Mouse (Mus musculus) intestine, postnatal 0 days (tissue): Measurements from ENCODE around the gene Mob3a. TPM values are rescaled to one million over a fixed set of nuclear protein-coding genes. Genes with fewer than 3 reads are reported as not detected.

ENCODE experiments used
- ATAC-seq: fragments of 200-750 bp; cut with Nextera tagmentation; 2 replicates; pipeline ENCODE4 v1.8.0; 2017; ENCODE audit warnings: mild to moderate bottlenecking, moderate TSS enrichment, moderate library complexity
- H3K27ac ChIP-seq: fragments of 300-500 bp; sonication (generic); 2 replicates; pipeline ENCODE4 v1.5.1; 2014; ENCODE audit warnings: mild to moderate bottlenecking, low read depth, low read length, moderate library complexity
- H3K27me3 ChIP-seq: fragments of 300-500 bp; sonication (generic); replicated peaks from 2 replicates; pipeline ENCODE4 v1.6.1; 2014; ENCODE audit warnings: low read length, mixed read lengths; ENCODE audit not compliant: control insufficient read depth, insufficient read depth
- H3K36me3 ChIP-seq: fragments of 300-500 bp; sonication (generic); 2 replicates; pipeline ENCODE4 v1.6.1; 2014; ENCODE audit warnings: mild to moderate bottlenecking, moderate library complexity; ENCODE audit not compliant: control insufficient read depth, insufficient read depth
- H3K4me1 ChIP-seq: fragments of 300-500 bp; sonication (generic); replicated peaks from 2 replicates; pipeline ENCODE4 v1.6.1; 2014; ENCODE audit warnings: antibody characterized with exemption, low read length, mixed read lengths; ENCODE audit not compliant: control insufficient read depth, insufficient read depth
- H3K4me2 ChIP-seq: fragments of 300-500 bp; sonication (generic); replicated peaks from 2 replicates; pipeline ENCODE4 v1.6.1; 2014; ENCODE audit warnings: low read depth, mild to moderate bottlenecking, moderate library complexity
- H3K4me3 ChIP-seq: fragments of 300-500 bp; sonication (generic); 2 replicates; pipeline ENCODE4 v1.5.1; 2014; ENCODE audit warnings: low read depth, low read length
- H3K9ac ChIP-seq: fragments of 300-500 bp; sonication (generic); 2 replicates; pipeline ENCODE4 v1.6.1; 2014; ENCODE audit warnings: mild to moderate bottlenecking, low read depth, low read length
- H3K9me3 ChIP-seq: fragments of 300-500 bp; sonication (generic); 2 replicates; pipeline ENCODE4 v1.6.1; 2016; ENCODE audit warnings: mixed run types; ENCODE audit not compliant: control insufficient read depth
- CTCF ChIP-seq: sonication (generic); IDR thresholded peaks from 2 replicates; pipeline ENCODE4 v1.5.1; 2016; ENCODE audit warnings: low read depth, mild to moderate bottlenecking, control low read depth, antibody characterized with exemption, moderate library complexity
- WGBS: fragments of 180-500 bp; shearing (Covaris S2); extraction: QIAGEN DNeasy Blood & Tissue Kit; methylation state at CpG from one replicate; pipeline ENCODE4 v1.1.7; 2014; 5-methylcytosine and 5-hydroxymethylcytosine counted together
- polyA plus RNA-seq: library from polyadenylated mRNA; unstranded; fragments of >200 nt; fragmentation: Nextera tagmentation; extraction: Ambion mirVana; gene quantifications from 2 replicates; pipeline ENCODE4 v1.2.1, GENCODE M21; 2015

The Mob3a gene
- polyA plus RNA-seq, 1 experiment from 2014 or later = 14.4 TPM

DNA sequence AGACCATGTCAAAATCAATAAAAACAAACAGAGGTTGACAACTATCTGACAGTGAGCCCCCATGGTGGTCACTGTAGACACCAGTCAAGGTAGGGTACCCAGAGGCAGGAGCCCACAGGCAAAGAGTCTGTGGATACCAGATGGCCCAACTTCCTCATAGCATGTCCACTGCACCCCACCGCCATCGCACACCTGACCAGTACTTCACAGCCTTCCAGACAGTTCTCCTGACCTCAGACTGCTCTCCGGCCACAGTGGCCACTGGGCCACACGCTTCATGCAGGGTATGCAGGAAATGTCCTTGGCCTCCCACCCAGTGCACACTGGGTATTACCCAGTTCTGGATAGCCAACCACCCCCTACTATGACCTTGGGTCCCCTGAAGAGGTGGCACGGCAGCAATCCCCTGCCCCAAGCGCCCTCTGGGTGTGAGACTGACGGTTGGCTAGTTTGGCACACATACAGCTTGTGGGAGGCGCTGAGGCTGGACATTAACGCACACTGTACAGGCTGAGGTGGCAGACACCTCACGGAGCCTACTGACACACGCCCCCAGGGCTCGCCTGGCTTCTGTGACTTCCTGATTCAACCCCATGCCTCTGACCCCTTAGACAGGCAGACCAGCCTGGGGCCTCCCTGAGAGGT lies 8.3 kb downstream of the Mob3a start:
- Histone ChIP-seq H3K36me3 (peaks cover 23% of the 10 kb centered on the region), H3K9me3 (no peaks in the 10 kb centered on the region), H3K27me3 (no peaks in the 10 kb centered on the region), H3K4me1 (no peaks in the 10 kb centered on the region), H3K4me3 (no peak overlapping the region), H3K4me2 (no peak overlapping the region), H3K27ac (no peak overlapping the region), H3K9ac (peak overlapping the region; percentile 17; the same call in 1 of the 2 replicates)
- no peak for ATAC-seq
- 85% methylated on average over 12 of the region's 12 CpGs for WGBS
- TF ChIP-seq CTCF = no peak

DNA sequence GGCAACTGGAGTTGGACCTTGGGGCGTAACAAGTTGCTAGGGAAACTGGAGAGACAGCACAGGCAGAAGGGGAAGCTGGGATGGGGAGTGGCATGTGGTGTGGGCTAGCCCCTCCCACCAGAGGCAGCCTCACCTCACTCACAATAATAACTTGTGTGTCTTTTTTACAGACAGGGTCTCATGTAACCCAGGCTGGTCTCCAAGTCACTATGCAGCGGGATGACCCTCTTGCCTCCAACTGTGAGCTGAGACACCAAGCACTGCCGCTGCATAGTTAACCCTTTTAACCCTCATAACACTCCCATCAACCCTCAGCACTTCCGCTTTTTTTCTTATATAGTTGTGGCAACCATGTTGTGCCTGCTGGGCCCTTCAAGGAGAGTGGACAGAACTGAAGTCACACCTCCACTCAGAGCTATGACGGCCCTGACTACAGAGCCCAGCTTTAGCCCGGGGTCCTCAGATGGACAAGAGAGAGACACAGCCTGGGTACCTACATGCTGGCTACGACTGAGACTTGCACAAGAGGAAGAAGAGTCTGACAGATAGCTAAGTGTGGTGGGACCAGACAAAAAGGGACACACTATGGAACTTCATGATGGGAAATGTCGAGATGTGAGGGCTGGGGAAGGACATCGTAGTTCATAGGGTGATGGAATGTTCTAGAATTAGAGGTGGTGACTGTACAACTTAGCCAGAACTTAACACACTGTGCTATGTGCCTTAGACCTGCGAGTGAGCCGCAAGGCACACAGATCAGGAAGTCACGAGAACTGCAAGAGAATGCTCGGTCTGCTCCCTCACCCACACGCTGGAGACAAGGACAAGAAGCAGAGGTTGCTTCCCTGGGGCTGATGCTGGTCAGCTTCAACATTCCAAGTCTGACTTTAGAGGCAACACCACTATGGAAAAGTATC lies 9.3 kb downstream of the Mob3a start:
- no peak overlapping the region for H3K4me2 ChIP-seq
- peaks cover 23% of the 10 kb centered on the region for H3K36me3 ChIP-seq
- no peaks in the 10 kb centered on the region for H3K27me3 ChIP-seq
- H3K27ac ChIP-seq = no peak overlapping the region
- no peak for TF ChIP-seq CTCF
- H3K4me3 ChIP-seq = no peak overlapping the region
- H3K9me3 ChIP-seq = no peaks in the 10 kb centered on the region
- ATAC-seq = no peak
- H3K4me1 ChIP-seq = no peaks in the 10 kb centered on the region
- no peak overlapping the region for H3K9ac ChIP-seq
- WGBS = 80% methylated on average over 14 of the region's 14 CpGs

DNA sequence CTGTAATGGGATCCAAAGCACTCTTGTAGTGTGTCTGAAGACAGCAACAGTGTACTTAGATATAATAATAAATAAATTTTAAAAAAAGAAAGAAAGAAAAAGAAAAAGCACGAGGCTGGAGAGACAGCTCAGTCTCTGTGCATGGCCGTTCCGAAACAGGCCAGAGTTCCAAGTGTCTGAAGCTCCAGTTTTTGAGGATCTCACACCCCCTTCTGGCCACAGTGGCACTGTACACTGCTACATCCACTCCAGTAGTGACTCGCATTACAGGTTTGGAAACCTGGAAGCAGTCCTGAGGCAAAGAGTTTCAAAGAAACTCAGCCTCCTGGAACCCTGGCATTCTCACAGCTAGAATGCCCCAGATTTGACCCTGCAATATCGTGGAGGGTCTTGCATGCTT lies 13.9 kb downstream of the Mob3a start:
- peak; percentile 86 for TF ChIP-seq CTCF
- no peaks in the 10 kb centered on the region for H3K27me3 ChIP-seq
- no peaks in the 10 kb centered on the region for H3K9me3 ChIP-seq
- H3K4me3 ChIP-seq = no peak overlapping the region
- H3K4me1 ChIP-seq = no peaks in the 10 kb centered on the region
- H3K36me3 ChIP-seq = peaks cover 46% of the 10 kb centered on the region
- H3K27ac ChIP-seq = no peak overlapping the region
- H3K4me2 ChIP-seq = no peak overlapping the region
- ATAC-seq = no peak
- WGBS = 32% methylated on average over 5 of the region's 5 CpGs
- no peak overlapping the region for H3K9ac ChIP-seq

DNA sequence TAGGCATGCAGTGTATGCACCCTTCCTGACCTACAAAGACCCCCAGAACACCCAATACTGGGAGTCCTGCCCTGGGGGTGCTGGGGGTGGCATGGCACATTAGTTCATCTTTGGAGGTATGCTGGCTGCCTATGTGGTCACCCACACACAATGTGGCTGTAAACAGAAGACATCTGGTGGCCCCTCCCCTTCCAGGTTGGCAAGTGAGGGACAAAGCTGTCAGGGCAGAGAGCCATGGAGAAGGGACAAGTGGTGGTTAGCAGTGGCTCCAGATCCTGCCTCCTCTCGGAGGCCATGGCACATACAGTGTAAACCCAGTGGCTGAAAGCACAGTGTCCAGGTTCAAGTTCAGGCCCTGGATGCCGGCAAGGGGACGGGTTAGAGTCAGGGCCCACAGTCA lies 15.2 kb downstream of the Mob3a start:
- Histone ChIP-seq H3K27ac (no peak overlapping the region), H3K9ac (no peak overlapping the region), H3K36me3 (peaks cover 46% of the 10 kb centered on the region), H3K27me3 (no peaks in the 10 kb centered on the region), H3K4me1 (no peaks in the 10 kb centered on the region), H3K4me3 (no peak overlapping the region), H3K4me2 (no peak overlapping the region), H3K9me3 (no peaks in the 10 kb centered on the region)
- no peak for ATAC-seq
- 97% methylated on average over 3 of the region's 3 CpGs for WGBS
- no peak for TF ChIP-seq CTCF

DNA sequence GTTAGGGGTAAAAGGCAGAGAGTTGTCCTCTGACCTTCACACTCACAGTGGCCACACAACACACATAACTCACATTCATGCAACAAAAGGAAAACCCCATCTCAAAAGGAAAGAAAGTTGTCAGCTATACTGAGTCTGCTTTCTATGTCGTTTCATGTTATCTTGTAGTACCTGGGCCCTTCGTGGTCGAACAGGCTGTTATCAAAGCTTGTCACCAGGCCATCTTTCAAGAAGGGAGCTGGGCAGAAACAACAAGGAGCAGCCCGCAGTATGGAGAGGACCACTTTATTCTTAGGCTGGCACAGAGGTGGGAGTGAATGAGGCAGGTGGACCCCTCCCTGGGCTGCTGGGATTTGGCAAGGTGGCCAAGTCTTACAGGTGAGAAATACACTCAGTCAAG lies 16.8 kb downstream of the Mob3a start:
- H3K9me3 ChIP-seq = no peaks in the 10 kb centered on the region
- no peak overlapping the region for H3K4me3 ChIP-seq
- H3K27ac ChIP-seq = no peak overlapping the region; the same call in 1 of the 2 replicates
- H3K36me3 ChIP-seq = peaks cover 33% of the 10 kb centered on the region
- no peaks in the 10 kb centered on the region for H3K27me3 ChIP-seq
- WGBS = 67% methylated on average over 4 of the region's 4 CpGs
- H3K4me1 ChIP-seq = no peaks in the 10 kb centered on the region
- TF ChIP-seq CTCF = no peak
- no peak for ATAC-seq
- no peak overlapping the region for H3K9ac ChIP-seq
- H3K4me2 ChIP-seq = no peak overlapping the region

DNA sequence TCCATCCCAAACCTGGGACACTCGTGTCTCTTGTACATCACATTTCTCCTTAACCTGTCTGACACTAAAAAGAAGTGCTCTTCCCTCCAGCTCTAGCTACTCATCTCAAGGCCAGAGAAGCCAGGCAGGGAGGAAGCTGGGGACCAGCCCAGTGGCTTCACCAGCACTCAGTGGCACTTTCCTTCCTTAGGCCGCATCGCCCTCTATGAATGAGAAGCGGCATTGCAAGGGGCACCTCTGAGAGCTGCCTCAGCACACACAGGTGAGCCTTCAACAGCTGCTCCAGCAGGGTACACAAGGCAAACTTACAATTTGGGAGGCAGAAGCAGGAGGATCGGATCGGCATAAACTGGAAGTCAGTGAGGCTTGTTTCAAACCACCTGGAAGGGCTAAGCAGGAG lies 17.6 kb downstream of the Mob3a start:
- ATAC-seq = peak; percentile 55; the same call in 1 of the 2 replicates
- Histone ChIP-seq H3K9ac (no peak overlapping the region), H3K4me1 (no peaks in the 10 kb centered on the region), H3K4me2 (no peak overlapping the region), H3K9me3 (no peaks in the 10 kb centered on the region), H3K36me3 (peaks cover 25% of the 10 kb centered on the region; the same call in 1 of the 2 replicates), H3K4me3 (no peak overlapping the region), H3K27ac (no peak overlapping the region), H3K27me3 (no peaks in the 10 kb centered on the region)
- peak; percentile 95 for TF ChIP-seq CTCF
- WGBS = 61% methylated on average over 6 of the region's 6 CpGs
